Mouse (Mus musculus) forebrain, embryonic 16.5 days (tissue): Measurements from ENCODE around the gene Mfsd4b5. TPM values are rescaled to one million over a fixed set of nuclear protein-coding genes. Genes with fewer than 3 reads are reported as not detected.
"Not testable (repeated sequence)": the region's sequence is repeated elsewhere in the genome, so short reads cannot be mapped to it uniquely, and the experiment has no call there.

ENCODE experiments used
- ATAC-seq: fragments of 200-750 bp; cut with Nextera tagmentation; 2 replicates; pipeline ENCODE4 v1.8.0; 2017; ENCODE audit warnings: mild to moderate bottlenecking, moderate library complexity
- H3K27ac ChIP-seq: fragments of 300-500 bp; sonication (generic); 2 replicates; pipeline ENCODE4 v1.5.1; 2014; ENCODE audit warnings: low read length, control low read depth
- H3K27me3 ChIP-seq: fragments of 300-500 bp; sonication (generic); replicated peaks from 2 replicates; pipeline ENCODE4 v1.6.1; 2014; ENCODE audit warnings: low read length; ENCODE audit not compliant: control insufficient read depth, insufficient read depth
- H3K36me3 ChIP-seq: fragments of 300-500 bp; sonication (generic); 2 replicates; pipeline ENCODE4 v1.6.1; 2014; ENCODE audit not compliant: control insufficient read depth, insufficient read depth
- H3K4me1 ChIP-seq: fragments of 300-500 bp; sonication (generic); replicated peaks from 2 replicates; pipeline ENCODE4 v1.6.1; 2014; ENCODE audit warnings: low read length; ENCODE audit not compliant: control insufficient read depth, insufficient read depth
- H3K4me2 ChIP-seq: fragments of 300-500 bp; sonication (generic); 2 replicates; pipeline ENCODE4 v1.6.1; 2014; ENCODE audit warnings: mild to moderate bottlenecking, low read length, control low read depth
- H3K4me3 ChIP-seq: fragments of 300-500 bp; sonication (generic); replicated peaks from 2 replicates; pipeline ENCODE4 v1.5.1; 2014; ENCODE audit warnings: mild to moderate bottlenecking, low read length, control low read depth
- H3K9ac ChIP-seq: fragments of 300-500 bp; sonication (generic); replicated peaks from 2 replicates; pipeline ENCODE4 v1.6.1; 2014; ENCODE audit warnings: low read depth, low read length, control low read depth
- H3K9me3 ChIP-seq: fragments of 300-500 bp; sonication (generic); 2 replicates; pipeline ENCODE4 v1.6.1; 2016; ENCODE audit warnings: low read length; ENCODE audit not compliant: control insufficient read depth
- WGBS: fragments of 180-500 bp; shearing (Covaris S2); extraction: QIAGEN DNeasy Blood & Tissue Kit; methylation state at CpG from one replicate; pipeline ENCODE4 v1.1.7; 2014; 5-methylcytosine and 5-hydroxymethylcytosine counted together
- polyA plus RNA-seq: library from polyadenylated mRNA; unstranded; fragments of >200 nt; fragmentation: Nextera tagmentation; extraction: Ambion mirVana; gene quantifications from 2 replicates; pipeline ENCODE4 v1.2.1, GENCODE M21; 2015

Mfsd4b5 gene
- polyA plus RNA-seq, 1 experiment from 2014 or later, result not detected

DNA sequence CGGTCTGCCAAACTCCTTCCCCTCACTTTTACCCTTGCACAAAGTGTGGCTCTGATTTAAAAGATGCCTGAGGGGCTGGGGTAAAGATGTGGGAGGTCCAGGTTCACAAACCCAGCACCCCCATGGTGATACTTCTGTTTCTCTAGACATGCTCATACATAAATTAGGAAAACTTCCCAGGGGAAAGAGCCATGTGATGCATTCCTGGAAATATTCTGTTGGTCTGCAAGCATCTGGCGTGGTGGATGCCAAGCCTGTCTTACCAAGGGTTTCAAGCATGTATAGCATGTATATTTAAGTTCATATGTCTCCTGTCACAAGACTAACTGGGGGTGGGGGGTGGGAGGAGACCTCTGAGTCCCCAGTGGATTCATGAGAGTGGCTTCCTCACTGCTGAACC lies 34.0 kb upstream of the Mfsd4b5 start:
- Histone ChIP-seq H3K27ac (no peak overlapping the region), H3K9ac (no peak overlapping the region), H3K9me3 (no peaks in the 10 kb centered on the region), H3K27me3 (no peaks in the 10 kb centered on the region), H3K36me3 (no peaks in the 10 kb centered on the region), H3K4me3 (no peak overlapping the region), H3K4me2 (no peak overlapping the region), H3K4me1 (peaks cover 7% of the 10 kb centered on the region)
- no peak for ATAC-seq
- WGBS, result 69% methylated on average over 2 of the region's 2 CpGs

GRCm38 (mm10) chr10:40019492-40019891 lies 33.0 kb upstream of the Mfsd4b5 start:
- Histone ChIP-seq H3K27ac (no peak overlapping the region), H3K9me3 (no peaks in the 10 kb centered on the region), H3K27me3 (no peaks in the 10 kb centered on the region), H3K4me2 (no peak overlapping the region), H3K4me1 (peaks cover 2% of the 10 kb centered on the region; the same call in 1 of the 2 replicates), H3K9ac (no peak overlapping the region), H3K36me3 (no peaks in the 10 kb centered on the region), H3K4me3 (no peak overlapping the region)
- ATAC-seq, result no peak
- WGBS, result 69% methylated on average over 3 of the region's 3 CpGs

GRCm38 (mm10) chr10:40018261-40018860 lies 31.9 kb upstream of the Mfsd4b5 start:
- Histone ChIP-seq H3K27ac (no peak overlapping the region), H3K27me3 (no peaks in the 10 kb centered on the region), H3K36me3 (no peaks in the 10 kb centered on the region), H3K9ac (no peak overlapping the region), H3K4me2 (no peak overlapping the region), H3K9me3 (no peaks in the 10 kb centered on the region), H3K4me3 (no peak overlapping the region), H3K4me1 (no peaks in the 10 kb centered on the region)
- no peak for ATAC-seq
- 65% methylated on average over 5 of the region's 5 CpGs for WGBS

- no peak for ATAC-seq
- Histone ChIP-seq H3K4me3 (no peak overlapping the region), H3K9me3 (no peaks in the 10 kb centered on the region), H3K27me3 (no peaks in the 10 kb centered on the region), H3K4me2 (no peak overlapping the region), H3K36me3 (no peaks in the 10 kb centered on the region), H3K9ac (no peak overlapping the region), H3K27ac (no peak overlapping the region), H3K4me1 (no peaks in the 10 kb centered on the region)
- 90% methylated on average over 11 of the region's 11 CpGs for WGBS
Measured at GRCm38 (mm10) chr10:40009591-40009990, 23.1 kb upstream of the Mfsd4b5 start.

DNA sequence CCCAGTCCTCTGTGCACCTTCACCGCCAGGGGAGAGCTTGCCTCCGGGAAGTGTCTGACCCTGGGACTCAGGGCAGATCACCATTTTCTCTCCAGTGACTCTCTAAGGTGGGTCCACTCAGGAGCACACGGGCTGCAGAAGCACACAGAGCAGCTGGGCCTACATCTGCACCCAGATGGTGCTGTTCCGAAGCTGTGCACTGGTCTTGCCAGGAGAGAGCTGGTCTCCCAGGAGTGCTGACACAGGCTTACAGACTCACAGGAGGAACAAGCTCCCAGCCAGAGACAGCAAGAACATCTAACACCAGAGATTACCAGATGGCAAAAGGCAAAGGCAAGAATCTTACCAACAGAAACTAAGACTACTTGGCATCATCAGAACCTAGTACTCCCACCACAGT lies 22.4 kb upstream of the Mfsd4b5 start:
- not testable (repeated sequence) for H3K9ac ChIP-seq, ATAC-seq, H3K36me3 ChIP-seq, H3K27me3 ChIP-seq, H3K4me2 ChIP-seq, H3K9me3 ChIP-seq, H3K27ac ChIP-seq, H3K4me3 ChIP-seq, H3K4me1 ChIP-seq
- 84% methylated on average over 4 of the region's 4 CpGs for WGBS

DNA sequence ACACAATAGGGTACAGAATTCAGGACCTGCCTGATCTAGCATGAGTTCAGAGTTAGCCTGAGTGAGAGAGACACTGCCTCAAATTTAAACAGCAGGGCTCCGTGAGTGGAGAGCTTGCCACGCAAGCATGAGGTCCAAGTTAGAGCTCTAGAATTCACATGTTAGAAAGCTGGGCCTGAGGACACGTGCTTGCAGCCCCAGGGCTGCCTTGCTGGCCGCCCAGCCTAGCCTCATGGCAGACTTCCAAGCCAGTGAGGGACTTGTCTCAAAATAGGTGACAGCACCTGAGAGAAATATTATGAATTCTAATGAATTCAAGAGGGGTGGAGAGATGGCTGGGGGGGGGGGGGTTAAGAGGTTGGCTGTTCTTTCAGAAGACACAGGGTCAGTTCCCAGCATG lies 21.5 kb upstream of the Mfsd4b5 start:
- 84% methylated on average over 4 of the region's 4 CpGs for WGBS
- no peak overlapping the region for H3K4me3 ChIP-seq
- no peaks in the 10 kb centered on the region for H3K9me3 ChIP-seq
- H3K4me1 ChIP-seq, result no peaks in the 10 kb centered on the region
- H3K36me3 ChIP-seq, result no peaks in the 10 kb centered on the region
- H3K27me3 ChIP-seq, result no peaks in the 10 kb centered on the region
- no peak for ATAC-seq
- H3K27ac ChIP-seq, result no peak overlapping the region
- H3K9ac ChIP-seq, result no peak overlapping the region
- H3K4me2 ChIP-seq, result no peak overlapping the region

DNA sequence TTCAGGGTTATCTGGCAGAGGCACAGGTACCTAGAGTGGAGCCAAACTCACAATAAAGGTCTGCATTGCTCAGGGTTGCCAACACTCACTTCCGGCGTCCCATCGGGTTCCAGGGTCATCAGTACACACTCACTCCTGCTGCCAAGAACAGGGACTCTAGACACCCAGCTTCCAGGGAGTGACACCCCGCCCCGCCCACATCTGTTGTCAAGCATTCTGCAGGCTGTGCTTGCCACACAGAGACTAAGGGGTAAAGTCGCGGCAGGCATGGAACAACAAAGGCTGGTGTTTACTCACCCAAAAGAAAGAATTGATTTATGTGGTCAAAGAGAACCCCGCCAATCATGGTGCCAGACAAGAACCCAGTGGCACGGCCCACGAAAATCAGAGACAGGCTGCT lies 20.5 kb upstream of the Mfsd4b5 start:
- Histone ChIP-seq H3K27me3 (no peaks in the 10 kb centered on the region), H3K9me3 (no peaks in the 10 kb centered on the region), H3K36me3 (no peaks in the 10 kb centered on the region), H3K4me3 (no peak overlapping the region), H3K4me1 (no peaks in the 10 kb centered on the region), H3K4me2 (no peak overlapping the region), H3K9ac (no peak overlapping the region), H3K27ac (no peak overlapping the region)
- whole genome bisulfite sequencing, result 41% methylated on average over 10 of the region's 10 CpGs
- no peak for ATAC-seq

- Histone ChIP-seq H3K4me2 (no peak overlapping the region), H3K4me3 (no peak overlapping the region), H3K27ac (no peak overlapping the region), H3K36me3 (no peaks in the 10 kb centered on the region), H3K4me1 (no peaks in the 10 kb centered on the region), H3K9me3 (no peaks in the 10 kb centered on the region), H3K27me3 (no peaks in the 10 kb centered on the region), H3K9ac (no peak overlapping the region)
- no peak for ATAC-seq
- WGBS, result 96% methylated on average over 2 of the region's 2 CpGs
Measured at GRCm38 (mm10) chr10:40000746-40001145, 14.3 kb upstream of the Mfsd4b5 start.

- 91% methylated on average over 4 of the region's 4 CpGs for WGBS
Measured at GRCm38 (mm10) chr10:39991155-39991554, 4.7 kb upstream of the Mfsd4b5 start.

DNA sequence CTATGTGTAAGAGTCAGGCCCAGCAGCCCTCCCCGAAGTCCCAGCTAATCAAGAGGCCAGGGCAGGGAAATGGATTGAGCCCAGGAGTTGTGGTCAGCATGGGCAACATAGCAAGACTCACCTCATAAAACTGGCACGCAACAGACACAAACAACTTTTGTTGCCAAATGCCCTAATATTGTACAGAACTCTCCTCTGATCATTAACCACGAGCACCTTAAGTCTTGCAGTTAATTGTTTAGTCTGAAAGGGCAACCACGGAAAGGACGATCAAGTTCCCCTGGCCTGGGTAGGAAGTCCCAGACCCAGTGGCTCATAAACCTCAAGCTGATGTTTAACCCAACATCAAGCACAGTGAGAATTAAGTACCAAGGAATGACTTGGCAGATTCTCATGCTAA lies 3.8 kb downstream of the Mfsd4b5 start:
- H3K27me3 ChIP-seq, result no peaks in the 10 kb centered on the region
- WGBS, result 78% methylated on average over 5 of the region's 5 CpGs
- H3K27ac ChIP-seq, result no peak overlapping the region
- no peak overlapping the region for H3K4me2 ChIP-seq
- peaks cover 6% of the 10 kb centered on the region for H3K9me3 ChIP-seq
- no peak overlapping the region for H3K4me3 ChIP-seq
- H3K36me3 ChIP-seq, result no peaks in the 10 kb centered on the region
- no peak overlapping the region for H3K9ac ChIP-seq
- ATAC-seq, result no peak
- H3K4me1 ChIP-seq, result no peaks in the 10 kb centered on the region

More at GRCm38 (mm10) chr10:39991155-39991554, 4.7 kb upstream of the Mfsd4b5 start:
- no peak for ATAC-seq
- Histone ChIP-seq H3K9ac (no peak overlapping the region), H3K4me1 (no peaks in the 10 kb centered on the region), H3K27ac (no peak overlapping the region), H3K36me3 (no peaks in the 10 kb centered on the region), H3K4me3 (no peak overlapping the region), H3K4me2 (no peak overlapping the region), H3K9me3 (no peaks in the 10 kb centered on the region), H3K27me3 (no peaks in the 10 kb centered on the region)
